Mouse (Mus musculus): ENCODE measurements at regions not wholly inside any gene's neighbourhood (a gene's known extent, or its start where the extent isn't known, plus 50 kb on each side); places are given as distances from the start of the nearest gene placed in this dataset.

GRCm38 (mm10) chr12:27037922-27038321 lies 304.5 kb downstream of the Sox11 start:
- no peaks in the 10 kb centered on the region for H3K27me3 ChIP-seq

GRCm38 (mm10) chr12:27019751-27020150 lies 322.6 kb downstream of the Sox11 start:
- Histone ChIP-seq H3K9me3 (no peaks in the 10 kb centered on the region), H3K9ac (no peak overlapping the region), H3K27ac (peak overlapping the region; percentile 38; the same call in 1 of the 2 replicates), H3K36me3 (replicated peaks) (no peaks in the 10 kb centered on the region), H3K4me3 (replicated peaks) (no peak overlapping the region), H3K4me2 (no peak overlapping the region), H3K27me3 (no peaks in the 10 kb centered on the region), H3K4me1 (peaks cover 19% of the 10 kb centered on the region)
- 82% methylated on average over 4 of the region's 4 CpGs for WGBS
- no peak for ATAC-seq (ENCODE audit: low FRiP score)

More at GRCm38 (mm10) chr12:27037922-27038321, 304.5 kb downstream of the Sox11 start:
- Histone ChIP-seq H3K4me3 (replicated peaks) (no peak overlapping the region), H3K27ac (no peak overlapping the region), H3K9me3 (no peaks in the 10 kb centered on the region), H3K36me3 (replicated peaks) (no peaks in the 10 kb centered on the region), H3K4me1 (no peaks in the 10 kb centered on the region), H3K4me2 (no peak overlapping the region), H3K9ac (no peak overlapping the region)
- no peak for ATAC-seq (ENCODE audit: low FRiP score)
- 76% methylated on average over 2 of the region's 2 CpGs for WGBS

GRCm38 (mm10) chr12:27018366-27018765 lies 324.0 kb downstream of the Sox11 start:
- H3K9me3 ChIP-seq, result no peaks in the 10 kb centered on the region
- no peak overlapping the region for H3K9ac ChIP-seq
- 49% methylated on average over 7 of the region's 7 CpGs for WGBS
- H3K4me3 ChIP-seq (replicated peaks), result no peak overlapping the region
- H3K36me3 ChIP-seq (replicated peaks), result no peaks in the 10 kb centered on the region
- 0 out of 2 replicates have a peak overlapping the region, but pooled peaks have one; percentile 25 for H3K27ac ChIP-seq
- peak; percentile 53; the same call in 1 of the 2 replicates for ATAC-seq (ENCODE audit: low FRiP score)
- H3K4me2 ChIP-seq, result no peak overlapping the region
- peaks cover 19% of the 10 kb centered on the region for H3K4me1 ChIP-seq
- no peaks in the 10 kb centered on the region for H3K27me3 ChIP-seq

GRCm38 (mm10) chr12:26999287-26999686 lies 343.1 kb downstream of the Sox11 start:
- ATAC-seq (ENCODE audit: low FRiP score), result no peak
- Histone ChIP-seq H3K9me3 (no peaks in the 10 kb centered on the region), H3K27ac (no peak overlapping the region), H3K36me3 (replicated peaks) (no peaks in the 10 kb centered on the region), H3K9ac (no peak overlapping the region), H3K4me1 (no peaks in the 10 kb centered on the region), H3K4me3 (replicated peaks) (no peak overlapping the region), H3K4me2 (no peak overlapping the region), H3K27me3 (no peaks in the 10 kb centered on the region)

GRCm38 (mm10) chr12:26976284-26977065 lies 365.9 kb downstream of the Sox11 start:
- no peak overlapping the region for H3K4me3 ChIP-seq (replicated peaks)
- no peaks in the 10 kb centered on the region for H3K27me3 ChIP-seq
- peaks cover 11% of the 10 kb centered on the region for H3K4me1 ChIP-seq
- 31% methylated on average over 8 of the region's 8 CpGs for WGBS
- ATAC-seq (ENCODE audit: low FRiP score), result no peak
- no peaks in the 10 kb centered on the region for H3K9me3 ChIP-seq
- no peak overlapping the region for H3K9ac ChIP-seq
- no peaks in the 10 kb centered on the region for H3K36me3 ChIP-seq (replicated peaks)
- H3K27ac ChIP-seq, result no peak overlapping the region
- no peak overlapping the region for H3K4me2 ChIP-seq

GRCm38 (mm10) chr12:26972495-26973113 lies 369.8 kb downstream of the Sox11 start:
- 88% methylated on average over 4 of the region's 4 CpGs for WGBS
- ATAC-seq (ENCODE audit: low FRiP score), result no peak
- no peak overlapping the region for H3K27ac ChIP-seq

GRCm38 (mm10) chr12:26967018-26967737 lies 375.2 kb downstream of the Sox11 start:
- H3K27ac ChIP-seq, result no peak overlapping the region
- no peak overlapping the region for H3K9ac ChIP-seq
- H3K4me3 ChIP-seq (replicated peaks), result no peak overlapping the region
- 42% methylated on average over 16 of the region's 16 CpGs for WGBS
- ATAC-seq (ENCODE audit: low FRiP score), result no peak
- H3K4me1 ChIP-seq, result peaks cover 13% of the 10 kb centered on the region
- H3K36me3 ChIP-seq (replicated peaks), result no peaks in the 10 kb centered on the region
- no peaks in the 10 kb centered on the region for H3K9me3 ChIP-seq
- no peak overlapping the region for H3K4me2 ChIP-seq
- no peaks in the 10 kb centered on the region for H3K27me3 ChIP-seq

More at GRCm38 (mm10) chr12:26972495-26973113, 369.8 kb downstream of the Sox11 start:
- H3K9me3 ChIP-seq, result no peaks in the 10 kb centered on the region
- no peak overlapping the region for H3K4me3 ChIP-seq (replicated peaks)
- no peak overlapping the region for H3K4me2 ChIP-seq
- H3K27me3 ChIP-seq, result no peaks in the 10 kb centered on the region
- no peak overlapping the region for H3K9ac ChIP-seq
- H3K4me1 ChIP-seq, result peaks cover 11% of the 10 kb centered on the region
- H3K36me3 ChIP-seq (replicated peaks), result no peaks in the 10 kb centered on the region

- no peak overlapping the region for H3K9ac ChIP-seq
- no peaks in the 10 kb centered on the region for H3K27me3 ChIP-seq
- H3K27ac ChIP-seq, result no peak overlapping the region
- H3K4me1 ChIP-seq, result peaks cover 13% of the 10 kb centered on the region
- H3K36me3 ChIP-seq (replicated peaks), result no peaks in the 10 kb centered on the region
- no peaks in the 10 kb centered on the region for H3K9me3 ChIP-seq
- no peak overlapping the region for H3K4me3 ChIP-seq (replicated peaks)
- no peak for ATAC-seq (ENCODE audit: low FRiP score)
- H3K4me2 ChIP-seq, result no peak overlapping the region
These were observed 378.5 kb downstream of the Sox11 start for GRCm38 (mm10) chr12:26963917-26964316.

GRCm38 (mm10) chr12:26939831-26940230 lies 402.5 kb downstream of the Sox11 start:
- H3K36me3 ChIP-seq (replicated peaks), result no peaks in the 10 kb centered on the region

GRCm38 (mm10) chr12:26937836-26938235 lies 404.5 kb downstream of the Sox11 start:
- no peak for ATAC-seq (ENCODE audit: low FRiP score)
- Histone ChIP-seq H3K27ac (peak overlapping the region; percentile 78), H3K36me3 (replicated peaks) (no peaks in the 10 kb centered on the region), H3K27me3 (no peaks in the 10 kb centered on the region), H3K9me3 (0 out of 2 replicates have a peak, but pooled peaks cover 6% of the 10 kb centered on the region), H3K9ac (no peak overlapping the region), H3K4me1 (peaks cover 22% of the 10 kb centered on the region), H3K4me2 (no peak overlapping the region), H3K4me3 (replicated peaks) (no peak overlapping the region)
- 69% methylated on average over 3 of the region's 3 CpGs for WGBS

More at GRCm38 (mm10) chr12:26939831-26940230, 402.5 kb downstream of the Sox11 start:
- 67% methylated on average over 2 of the region's 2 CpGs for WGBS
- no peaks in the 10 kb centered on the region for H3K27me3 ChIP-seq
- no peak overlapping the region for H3K4me2 ChIP-seq
- no peak overlapping the region for H3K4me3 ChIP-seq (replicated peaks)
- H3K4me1 ChIP-seq, result peaks cover 22% of the 10 kb centered on the region
- H3K9ac ChIP-seq, result no peak overlapping the region
- no peak for ATAC-seq (ENCODE audit: low FRiP score)
- H3K9me3 ChIP-seq, result 0 out of 2 replicates have a peak, but pooled peaks cover 6% of the 10 kb centered on the region
- no peak overlapping the region for H3K27ac ChIP-seq

- Histone ChIP-seq H3K27me3 (no peaks in the 10 kb centered on the region), H3K9ac (no peak overlapping the region), H3K4me3 (replicated peaks) (no peak overlapping the region), H3K36me3 (replicated peaks) (no peaks in the 10 kb centered on the region), H3K4me1 (peaks cover 22% of the 10 kb centered on the region), H3K27ac (peak overlapping the region; percentile 78), H3K9me3 (0 out of 2 replicates have a peak, but pooled peaks cover 6% of the 10 kb centered on the region), H3K4me2 (no peak overlapping the region)
- ATAC-seq (ENCODE audit: low FRiP score), result peak; percentile 79
- WGBS, result 41% methylated on average over 5 of the region's 5 CpGs
These were observed 405.5 kb downstream of the Sox11 start for GRCm38 (mm10) chr12:26936696-26937458.

Data from forebrain, embryonic 12.5 days (tissue).